Mouse (Mus musculus): ENCODE measurements at regions not wholly inside any gene's neighbourhood (a gene's known extent, or its start where the extent isn't known, plus 50 kb on each side); places are given as distances from the start of the nearest gene placed in this dataset.
"Not testable (repeated sequence)": the region's sequence is repeated elsewhere in the genome, so short reads cannot be mapped to it uniquely, and the experiment has no call there.

DNA sequence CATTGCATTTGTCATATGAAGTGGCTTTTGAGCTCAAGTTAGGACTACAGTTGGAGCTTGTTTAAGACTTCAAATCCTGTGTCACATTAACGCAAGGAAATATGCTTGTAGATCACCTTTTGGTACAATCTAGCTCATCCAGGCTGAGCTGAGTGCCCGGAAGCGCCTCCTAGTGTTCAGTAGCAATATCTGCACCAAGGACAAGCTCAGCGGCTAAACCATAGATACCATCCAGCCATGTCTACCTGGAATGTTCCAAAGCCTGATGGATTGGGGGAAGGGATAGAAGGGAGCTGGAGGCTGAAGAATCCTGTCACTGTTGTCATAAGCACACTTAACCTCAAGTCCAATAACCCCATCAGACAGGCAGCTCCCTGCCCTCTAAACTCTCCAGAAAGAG lies 128.4 kb downstream of the Srek1 start:
- 51% methylated on average over 4 of the region's 4 CpGs for WGBS
- ATAC-seq (ENCODE audit: low FRiP score, low read depth) = no peak
- Histone ChIP-seq H3K4me1 (replicated peaks) (peaks cover 5% of the 10 kb centered on the region), H3K27me3 (no peaks in the 10 kb centered on the region), H3K27ac (replicated peaks) (no peak overlapping the region), H3K9me3 (no peaks in the 10 kb centered on the region), H3K9ac (no peak overlapping the region), H3K4me2 (no peak overlapping the region), H3K36me3 (no peaks in the 10 kb centered on the region), H3K4me3 (no peak overlapping the region)

- no peak overlapping the region for H3K4me2 ChIP-seq
- peak; percentile 81 for ATAC-seq (ENCODE audit: low FRiP score, low read depth)
- no peaks in the 10 kb centered on the region for H3K27me3 ChIP-seq
- no peaks in the 10 kb centered on the region for H3K36me3 ChIP-seq
- H3K27ac ChIP-seq (replicated peaks) = no peak overlapping the region
- H3K9me3 ChIP-seq = no peaks in the 10 kb centered on the region
- no peak overlapping the region for H3K9ac ChIP-seq
- 34% methylated on average over 6 of the region's 6 CpGs for WGBS
- H3K4me1 ChIP-seq (replicated peaks) = peaks cover 5% of the 10 kb centered on the region
- no peak overlapping the region for H3K4me3 ChIP-seq
Measured at GRCm38 (mm10) chr13:103643993-103644722, 130.2 kb downstream of the Srek1 start.

- no peak for ATAC-seq (ENCODE audit: low FRiP score, low read depth)
- Histone ChIP-seq H3K27me3 (no peaks in the 10 kb centered on the region), H3K4me3 (no peak overlapping the region), H3K4me2 (no peak overlapping the region), H3K9me3 (no peaks in the 10 kb centered on the region), H3K36me3 (no peaks in the 10 kb centered on the region), H3K9ac (no peak overlapping the region), H3K4me1 (replicated peaks) (peaks cover 5% of the 10 kb centered on the region), H3K27ac (replicated peaks) (no peak overlapping the region)
- 47% methylated on average over 5 of the region's 5 CpGs for WGBS
Measured at GRCm38 (mm10) chr13:103643486-103643885, 130.9 kb downstream of the Srek1 start.

DNA sequence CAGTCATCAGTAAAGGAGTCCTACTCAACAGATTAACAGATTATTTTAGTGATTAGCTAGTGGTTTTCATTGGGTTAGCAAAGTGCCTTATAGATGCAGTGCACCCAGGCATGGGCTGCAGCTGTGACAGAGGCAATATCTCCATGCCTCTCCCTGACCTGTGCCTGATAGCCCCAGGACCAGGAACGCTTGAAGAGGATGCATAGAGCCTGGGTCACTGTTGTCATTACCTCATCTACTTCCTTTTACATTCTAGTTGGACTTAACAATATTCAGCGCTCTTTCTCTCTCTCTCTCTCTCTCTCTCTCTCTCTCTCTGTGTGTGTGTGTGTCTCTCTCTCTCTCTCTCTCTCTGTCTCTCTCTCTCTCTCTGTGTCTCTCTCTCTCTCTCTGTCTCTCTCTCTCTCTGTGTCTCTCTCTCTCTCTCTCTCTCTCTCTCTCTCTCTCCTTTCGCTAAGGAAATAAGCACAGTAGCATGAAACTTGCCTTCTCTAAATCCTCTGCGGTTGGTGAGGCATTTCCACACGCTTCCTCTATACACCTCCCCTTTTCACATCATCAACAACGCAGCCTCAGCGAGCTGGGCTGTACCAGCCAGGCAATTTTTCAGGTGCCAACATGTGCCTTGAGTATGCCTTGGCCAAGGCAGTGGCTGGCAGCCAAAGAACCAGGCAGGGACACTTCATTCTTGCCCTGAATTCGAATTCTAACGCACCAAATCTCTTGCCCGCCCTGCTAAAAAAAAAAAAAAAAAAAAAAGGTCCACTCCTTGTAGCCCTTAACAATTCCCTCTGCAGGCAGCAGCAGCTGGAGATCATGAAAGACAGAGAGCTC lies 131.6 kb downstream of the Srek1 start:
- WGBS = 71% methylated on average over 10 of the region's 10 CpGs
- Histone ChIP-seq H3K9ac (no peak overlapping the region), H3K27me3 (no peaks in the 10 kb centered on the region), H3K36me3 (no peaks in the 10 kb centered on the region), H3K4me2 (no peak overlapping the region), H3K4me3 (no peak overlapping the region), H3K27ac (replicated peaks) (no peak overlapping the region), H3K9me3 (no peaks in the 10 kb centered on the region), H3K4me1 (replicated peaks) (peaks cover 5% of the 10 kb centered on the region)
- no peak for ATAC-seq (ENCODE audit: low FRiP score, low read depth)

DNA sequence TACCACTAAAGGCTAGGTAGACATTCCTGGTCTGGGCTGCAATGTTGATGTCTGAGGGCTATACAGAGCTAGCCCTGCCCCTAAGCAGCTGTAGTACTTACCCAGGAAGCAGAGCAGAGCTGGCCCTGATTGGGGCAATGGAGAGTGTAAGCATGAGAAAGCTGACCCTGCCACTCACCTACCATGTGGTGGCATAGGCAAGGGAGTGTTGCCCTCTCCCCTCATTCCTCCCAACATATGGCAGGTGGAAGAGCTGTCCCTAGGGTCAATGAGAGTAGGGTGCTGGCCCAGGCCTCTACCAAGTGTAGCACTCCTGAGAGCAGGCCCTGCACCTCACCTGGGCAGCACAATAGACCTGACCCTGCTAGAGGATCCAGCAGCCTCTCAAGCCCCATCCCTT lies 136.4 kb downstream of the Srek1 start:
- Histone ChIP-seq H3K4me3 (no peak overlapping the region), H3K4me2 (no peak overlapping the region), H3K4me1 (replicated peaks) (no peaks in the 10 kb centered on the region), H3K9ac (no peak overlapping the region), H3K27ac (replicated peaks) (no peak overlapping the region), H3K27me3 (no peaks in the 10 kb centered on the region), H3K36me3 (no peaks in the 10 kb centered on the region), H3K9me3 (no peaks in the 10 kb centered on the region)
- no peak for ATAC-seq (ENCODE audit: low FRiP score, low read depth)

- no peak overlapping the region for H3K4me3 ChIP-seq
- H3K9me3 ChIP-seq = no peaks in the 10 kb centered on the region
- H3K27ac ChIP-seq (replicated peaks) = no peak overlapping the region
- no peaks in the 10 kb centered on the region for H3K27me3 ChIP-seq
- H3K4me2 ChIP-seq = no peak overlapping the region
- H3K9ac ChIP-seq = no peak overlapping the region
- no peak for ATAC-seq (ENCODE audit: low FRiP score, low read depth)
- H3K4me1 ChIP-seq (replicated peaks) = no peaks in the 10 kb centered on the region
- H3K36me3 ChIP-seq = no peaks in the 10 kb centered on the region
- WGBS = 87% methylated on average over 3 of the region's 3 CpGs
Measured at GRCm38 (mm10) chr13:103637414-103637813, 137.0 kb downstream of the Srek1 start.

GRCm38 (mm10) chr13:103636595-103636994 lies 137.8 kb downstream of the Srek1 start:
- Histone ChIP-seq H3K36me3 (no peaks in the 10 kb centered on the region), H3K9ac (no peak overlapping the region), H3K27me3 (no peaks in the 10 kb centered on the region), H3K27ac (replicated peaks) (no peak overlapping the region), H3K9me3 (no peaks in the 10 kb centered on the region), H3K4me3 (no peak overlapping the region), H3K4me1 (replicated peaks) (no peaks in the 10 kb centered on the region), H3K4me2 (no peak overlapping the region)
- 89% methylated on average over 2 of the region's 2 CpGs for WGBS
- no peak for ATAC-seq (ENCODE audit: low FRiP score, low read depth)

DNA sequence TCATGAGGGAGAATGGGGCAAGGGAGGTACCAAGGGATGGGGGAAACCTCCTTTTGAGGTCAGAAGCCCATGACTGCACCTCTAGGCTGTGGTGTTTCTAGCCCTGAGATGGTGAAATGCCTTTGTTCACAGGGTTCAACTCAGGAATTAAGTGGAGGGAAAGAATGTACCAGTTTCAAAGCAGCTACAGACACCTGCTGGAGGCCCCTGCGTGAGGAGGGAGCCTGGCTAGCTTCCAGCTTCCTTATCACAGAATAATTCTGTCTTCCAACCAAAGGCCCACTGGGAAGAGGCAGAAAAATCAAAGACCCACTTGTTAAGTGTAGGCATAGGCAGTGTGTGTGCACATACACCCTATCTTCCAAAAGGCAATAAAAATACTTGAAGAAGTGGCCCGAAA lies 150.6 kb downstream of the Srek1 start:
- WGBS = 77% methylated on average over 2 of the region's 2 CpGs
- no peak overlapping the region for H3K9ac ChIP-seq
- H3K9me3 ChIP-seq = no peaks in the 10 kb centered on the region
- no peaks in the 10 kb centered on the region for H3K4me1 ChIP-seq (replicated peaks)
- no peak for ATAC-seq (ENCODE audit: low FRiP score, low read depth)
- H3K4me2 ChIP-seq = no peak overlapping the region
- H3K36me3 ChIP-seq = no peaks in the 10 kb centered on the region
- H3K27me3 ChIP-seq = no peaks in the 10 kb centered on the region
- H3K27ac ChIP-seq (replicated peaks) = no peak overlapping the region
- no peak overlapping the region for H3K4me3 ChIP-seq

DNA sequence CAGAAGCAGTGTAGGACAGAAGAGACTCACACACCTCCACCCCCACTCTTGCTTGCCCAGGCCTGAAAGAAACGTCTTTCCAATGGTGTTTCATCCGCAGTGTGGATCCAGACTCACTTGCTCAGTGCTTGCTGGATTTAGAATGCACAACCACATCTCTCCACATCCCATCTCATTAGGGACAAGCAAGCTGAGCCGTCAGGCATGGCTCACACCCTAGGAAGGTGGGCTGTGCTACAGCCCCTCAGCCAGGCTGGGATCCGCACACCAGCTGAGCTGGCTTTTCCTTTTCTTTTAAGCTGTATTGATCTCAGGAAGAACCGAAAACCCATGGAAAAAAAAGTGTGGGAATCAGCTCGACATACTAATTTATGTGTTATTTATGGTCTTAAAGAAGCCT lies 151.1 kb downstream of the Srek1 start:
- Histone ChIP-seq H3K36me3 (no peaks in the 10 kb centered on the region), H3K9me3 (no peaks in the 10 kb centered on the region), H3K9ac (no peak overlapping the region), H3K4me1 (replicated peaks) (no peaks in the 10 kb centered on the region), H3K4me2 (no peak overlapping the region), H3K4me3 (no peak overlapping the region), H3K27me3 (no peaks in the 10 kb centered on the region), H3K27ac (replicated peaks) (no peak overlapping the region)
- no peak for ATAC-seq (ENCODE audit: low FRiP score, low read depth)
- WGBS = 61% methylated on average over 6 of the region's 6 CpGs

- H3K36me3 ChIP-seq = no peaks in the 10 kb centered on the region
- no peaks in the 10 kb centered on the region for H3K4me1 ChIP-seq (replicated peaks)
- 26% methylated on average over 5 of the region's 5 CpGs for WGBS
- no peak overlapping the region for H3K27ac ChIP-seq (replicated peaks)
- no peak overlapping the region for H3K4me2 ChIP-seq
- no peak overlapping the region for H3K4me3 ChIP-seq
- no peak for ATAC-seq (ENCODE audit: low FRiP score, low read depth)
- no peak overlapping the region for H3K9ac ChIP-seq
- no peaks in the 10 kb centered on the region for H3K27me3 ChIP-seq
- H3K9me3 ChIP-seq = no peaks in the 10 kb centered on the region
Measured at GRCm38 (mm10) chr13:103622324-103622723, 152.1 kb downstream of the Srek1 start.

- not testable (repeated sequence) for H3K9me3 ChIP-seq; H3K36me3 ChIP-seq; H3K4me2 ChIP-seq; H3K4me3 ChIP-seq; H3K9ac ChIP-seq; H3K4me1 ChIP-seq (replicated peaks); H3K27ac ChIP-seq (replicated peaks); H3K27me3 ChIP-seq
- peak; percentile 45; the same call in 1 of the 2 replicates for ATAC-seq (ENCODE audit: low FRiP score, low read depth)
- WGBS = 82% methylated on average over 5 of the region's 5 CpGs
Measured at GRCm38 (mm10) chr13:103620958-103621357, 153.4 kb downstream of the Srek1 start.

DNA sequence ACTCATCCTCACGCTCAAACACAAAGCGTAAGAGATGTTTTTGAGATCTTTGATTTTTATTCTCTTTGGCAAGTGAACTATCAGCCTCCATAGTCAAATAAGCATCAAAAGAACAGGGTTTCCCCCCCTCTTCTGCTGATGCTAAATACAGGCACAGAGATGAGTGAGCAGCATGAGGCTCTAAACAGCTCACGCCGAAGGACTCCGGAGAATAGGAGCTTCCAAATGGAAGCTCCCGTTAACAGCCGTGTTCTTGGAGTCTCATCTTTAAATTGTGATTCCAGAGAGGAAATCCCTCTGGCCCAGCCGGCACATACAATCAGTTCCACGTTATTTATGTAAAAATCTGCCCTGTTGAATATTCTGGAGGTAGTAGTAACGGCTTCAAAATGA lies 161.1 kb downstream of the Srek1 start:
- no peak overlapping the region for H3K9ac ChIP-seq
- H3K4me2 ChIP-seq = no peak overlapping the region
- H3K4me1 ChIP-seq (replicated peaks) = peaks cover 19% of the 10 kb centered on the region
- H3K9me3 ChIP-seq = no peaks in the 10 kb centered on the region
- H3K4me3 ChIP-seq = no peak overlapping the region
- 59% methylated on average over 10 of the region's 10 CpGs for WGBS
- ATAC-seq (ENCODE audit: low FRiP score, low read depth) = no peak
- H3K27ac ChIP-seq (replicated peaks) = peak overlapping the region; percentile 4; the same call in 1 of the 2 replicates
- H3K27me3 ChIP-seq = no peaks in the 10 kb centered on the region
- no peaks in the 10 kb centered on the region for H3K36me3 ChIP-seq
